Mouse (Mus musculus): Measurements from ENCODE around the gene Trip11. TPM values are rescaled to one million over a fixed set of nuclear protein-coding genes. Genes with fewer than 3 reads are reported as not detected.
"Not testable (repeated sequence)": the region's sequence is repeated elsewhere in the genome, so short reads cannot be mapped to it uniquely, and the experiment has no call there.

The Trip11 gene
- polyA plus RNA-seq (2016; fragmentation: Nextera tagmentation; extraction: Ambion mirVana): 14.6 and 20.0 TPM in 2 replicates

- under 1% methylated on average over 69 of the region's 69 CpGs for WGBS
- DNase-seq (ENCODE audit: low spot score): peak; percentile 86
- H3K27me3 ChIP-seq (ENCODE audit: low read depth, poor library complexity, severe bottlenecking): no peaks in the 10 kb centered on the region
- H3K9me3 ChIP-seq (replicated peaks): no peaks in the 10 kb centered on the region
- H3K27ac ChIP-seq: peak within 1 kb of the TSS; percentile 92
- peaks cover 17% of the 10 kb centered on the region for H3K4me1 ChIP-seq
- H3K4me3 ChIP-seq: peak within 1 kb of the TSS; percentile 96
- peaks cover 17% of the 10 kb centered on the region for H3K36me3 ChIP-seq
Measured at GRCm38 (mm10) chr12:101912626-101913490, at the start of gene Trip11. Gene Trip11, minus strand, starts transcription at chr12:101913267.

- not testable (repeated sequence) for H3K27ac ChIP-seq
Measured at GRCm38 (mm10) chr12:101958960-101959780, 46.1 kb upstream of the Trip11 start.

GRCm38 (mm10) chr12:101958556-101958955 is 45.5 kb upstream of the Trip11 start:
- H3K4me1 ChIP-seq: peaks cover 14% of the 10 kb centered on the region
- H3K9me3 ChIP-seq (replicated peaks): no peaks in the 10 kb centered on the region
- 66% methylated on average over 9 of the region's 9 CpGs for WGBS
- H3K4me3 ChIP-seq: peak overlapping the region; percentile 93
- no peak for DNase-seq (ENCODE audit: low spot score)
- peak overlapping the region; percentile 94 for H3K27ac ChIP-seq
- peaks cover 3% of the 10 kb centered on the region; the same call in 1 of the 2 replicates for H3K36me3 ChIP-seq
- no peaks in the 10 kb centered on the region for H3K27me3 ChIP-seq (ENCODE audit: low read depth, poor library complexity, severe bottlenecking)

More at GRCm38 (mm10) chr12:101958960-101959780, 46.1 kb upstream of the Trip11 start:
- Histone ChIP-seq H3K4me1 (peaks cover 14% of the 10 kb centered on the region), H3K4me3 (peak overlapping the region; percentile 93; the same call in 1 of the 2 replicates)
- H3K27me3 ChIP-seq (ENCODE audit: low read depth, poor library complexity, severe bottlenecking); H3K36me3 ChIP-seq; H3K9me3 ChIP-seq (replicated peaks); DNase-seq (ENCODE audit: low spot score): not testable (repeated sequence)
- 92% methylated on average over 5 of the region's 5 CpGs for WGBS

DNA sequence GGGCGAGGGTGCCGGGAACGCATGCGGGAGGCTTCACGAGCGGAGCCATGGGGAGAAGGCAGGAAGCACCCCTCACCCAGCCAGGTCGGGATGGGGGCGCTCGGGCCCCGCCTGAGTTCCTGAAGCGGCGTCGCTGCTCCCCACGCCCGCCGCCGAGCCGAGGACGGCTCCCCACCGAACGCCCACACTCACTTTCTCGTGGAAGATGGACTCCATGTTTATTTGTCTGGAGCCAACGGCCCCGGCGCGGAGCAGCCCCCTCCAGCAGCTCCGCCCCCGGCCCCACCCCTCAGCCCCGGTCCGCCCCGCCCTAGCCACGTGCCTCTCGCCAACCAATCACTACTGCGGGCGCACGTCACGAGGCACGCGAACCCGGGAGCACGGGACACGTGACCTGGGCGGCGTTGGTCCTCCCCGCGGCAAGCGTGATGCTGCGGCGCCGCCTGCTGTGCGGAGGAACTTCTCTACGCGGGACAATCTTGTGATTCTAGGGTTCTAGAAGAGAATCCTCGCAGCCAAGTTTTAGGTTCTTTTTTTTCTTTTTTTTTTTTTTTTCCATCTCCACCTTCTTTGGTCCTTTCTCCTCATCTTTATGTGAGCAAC is 45.0 kb upstream of the Trip11 start, which contains the start of gene Atxn3:
Gene Atxn3 (minus strand): TSS at position 305 of the 603 bp plus-strand sequence.
- Histone ChIP-seq H3K27ac (peak within 1 kb of the TSS; percentile 94), H3K4me1 (peaks cover 14% of the 10 kb centered on the region)
- under 1% methylated on average over 54 of the region's 54 CpGs for WGBS

DNA sequence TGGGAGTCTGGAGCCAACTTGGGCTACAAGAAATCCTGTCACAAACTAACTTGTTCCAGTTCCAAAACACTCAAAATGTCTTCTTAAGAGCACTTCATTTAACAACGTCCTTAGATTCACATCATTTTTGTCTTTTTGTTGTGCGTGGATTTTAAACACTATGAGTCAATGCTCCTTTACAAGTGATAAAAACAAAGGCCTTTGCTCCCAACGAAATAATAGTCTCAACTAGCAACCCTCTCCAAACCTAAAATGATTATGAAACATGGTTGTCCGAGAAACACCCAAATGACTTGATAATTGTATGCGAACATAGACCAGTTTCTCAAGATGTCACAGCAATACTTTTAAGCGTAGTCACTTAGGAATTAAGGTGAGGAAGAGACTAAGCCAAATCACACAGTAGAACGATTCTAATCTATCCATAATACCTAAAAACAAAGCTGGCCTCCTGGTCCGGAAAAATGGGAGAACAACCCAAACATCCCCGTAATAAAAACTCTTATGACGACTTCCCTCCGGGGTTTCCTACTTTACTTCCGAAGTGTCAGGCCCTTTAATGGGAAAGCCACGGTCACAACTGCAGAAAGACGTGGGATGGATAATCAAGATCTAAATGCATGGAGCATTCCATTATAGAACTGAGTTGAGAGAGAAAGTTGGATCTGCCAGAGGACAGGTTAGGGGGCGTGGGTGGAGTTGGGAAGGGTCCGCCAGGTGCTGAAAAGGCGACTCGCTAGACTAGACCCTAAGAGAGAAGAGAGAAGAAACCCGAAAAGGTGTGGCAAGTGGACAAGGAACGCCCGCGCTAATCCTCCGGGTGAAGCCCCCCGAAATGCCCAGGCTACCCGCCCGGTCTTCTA is 44.2 kb upstream of the Trip11 start:
- no peak for DNase-seq (ENCODE audit: low spot score)
- peak overlapping the region; percentile 93 for H3K4me3 ChIP-seq
- H3K27me3 ChIP-seq (ENCODE audit: low read depth, poor library complexity, severe bottlenecking): no peaks in the 10 kb centered on the region
- H3K4me1 ChIP-seq: peaks cover 14% of the 10 kb centered on the region
- WGBS: 13% methylated on average over 26 of the region's 26 CpGs
- H3K9me3 ChIP-seq (replicated peaks): no peaks in the 10 kb centered on the region
- peaks cover 3% of the 10 kb centered on the region; the same call in 1 of the 2 replicates for H3K36me3 ChIP-seq
- H3K27ac ChIP-seq: peak overlapping the region; percentile 94

More for the DNA sequence above, 45.0 kb upstream of the Trip11 start, which contains the start of gene Atxn3:
- H3K9me3 ChIP-seq (replicated peaks): no peaks in the 10 kb centered on the region
- H3K4me3 ChIP-seq: peak within 1 kb of the TSS; percentile 93
- peaks cover 3% of the 10 kb centered on the region; the same call in 1 of the 2 replicates for H3K36me3 ChIP-seq
- no peaks in the 10 kb centered on the region for H3K27me3 ChIP-seq (ENCODE audit: low read depth, poor library complexity, severe bottlenecking)
- DNase-seq (ENCODE audit: low spot score): peak; percentile 99

DNA sequence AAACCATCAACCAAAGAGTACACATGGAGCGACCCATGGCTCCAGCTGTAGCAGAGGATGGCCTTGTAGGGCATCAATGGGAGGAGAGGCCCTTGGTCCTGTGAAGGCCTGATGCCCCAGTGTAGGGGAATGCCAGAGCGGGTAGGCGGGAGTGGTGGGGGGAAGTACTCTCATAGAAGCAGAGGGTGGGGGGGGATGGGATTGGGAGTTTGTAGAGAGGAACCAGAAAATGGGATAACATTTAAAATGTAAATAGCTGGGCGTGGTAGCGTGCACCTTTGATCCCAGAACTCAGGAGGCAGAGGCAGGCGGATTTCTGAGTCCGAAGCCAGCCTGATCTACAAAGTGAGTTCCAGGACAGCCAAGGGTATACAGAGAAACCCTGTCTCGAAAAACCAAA is 42.8 kb upstream of the Trip11 start:
- not testable (repeated sequence) for H3K9me3 ChIP-seq (replicated peaks); H3K27ac ChIP-seq; H3K36me3 ChIP-seq; H3K4me3 ChIP-seq; H3K27me3 ChIP-seq (ENCODE audit: low read depth, poor library complexity, severe bottlenecking); DNase-seq (ENCODE audit: low spot score)
- H3K4me1 ChIP-seq: peaks cover 14% of the 10 kb centered on the region
- WGBS: 95% methylated on average over 8 of the region's 8 CpGs

DNA sequence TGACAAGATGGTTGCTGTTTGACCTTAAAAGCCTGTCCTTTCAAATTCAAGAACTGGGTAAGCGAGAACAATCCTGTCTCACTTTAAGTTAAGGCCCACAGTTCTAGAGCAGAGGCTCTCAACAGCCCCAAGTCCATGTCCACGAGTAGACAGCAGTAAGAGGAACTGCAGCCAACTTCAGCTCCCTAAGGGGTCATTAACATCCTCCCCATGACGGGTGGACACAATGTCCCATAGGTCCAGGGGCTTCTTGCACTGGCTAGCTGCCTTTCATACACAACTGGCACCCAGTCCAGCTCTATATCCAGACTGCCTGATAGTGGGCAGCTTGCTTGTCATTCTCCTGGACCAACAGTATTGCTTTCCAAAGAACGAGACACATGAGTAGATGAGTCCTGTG is 35.7 kb upstream of the Trip11 start:
- Histone ChIP-seq H3K36me3 (peaks cover 42% of the 10 kb centered on the region), H3K27ac (no peak overlapping the region), H3K27me3 (ENCODE audit: low read depth, poor library complexity, severe bottlenecking) (no peaks in the 10 kb centered on the region), H3K4me1 (no peaks in the 10 kb centered on the region), H3K4me3 (no peak overlapping the region), H3K9me3 (replicated peaks) (no peaks in the 10 kb centered on the region)
- no peak for DNase-seq (ENCODE audit: low spot score)
- WGBS: 84% methylated on average over 4 of the region's 4 CpGs

- Histone ChIP-seq H3K9me3 (replicated peaks) (no peaks in the 10 kb centered on the region), H3K27me3 (ENCODE audit: low read depth, poor library complexity, severe bottlenecking) (no peaks in the 10 kb centered on the region), H3K4me1 (no peaks in the 10 kb centered on the region), H3K27ac (no peak overlapping the region), H3K36me3 (peaks cover 46% of the 10 kb centered on the region), H3K4me3 (no peak overlapping the region)
- no peak for DNase-seq (ENCODE audit: low spot score)
- 91% methylated on average over 8 of the region's 8 CpGs for WGBS
Measured at GRCm38 (mm10) chr12:101947986-101948385, 34.9 kb upstream of the Trip11 start.

DNA sequence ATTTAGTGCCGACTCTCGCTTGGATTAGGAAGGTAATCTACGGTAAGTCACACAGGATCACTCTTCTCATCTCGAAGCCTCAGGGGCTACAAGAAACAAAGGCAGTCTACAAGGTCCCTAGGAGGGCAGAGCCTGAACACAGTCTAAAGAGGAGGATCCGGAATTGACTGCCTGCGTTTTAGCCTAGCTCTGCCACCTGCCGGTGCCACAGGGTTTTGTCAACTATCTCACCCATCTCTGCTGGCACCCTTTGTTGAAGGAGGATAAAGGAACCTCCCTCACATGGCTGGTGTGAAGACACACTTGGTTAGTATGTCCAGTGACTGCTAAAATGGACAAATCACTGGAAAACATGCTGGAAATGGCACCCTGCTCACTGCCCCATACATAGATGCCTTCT is 24.5 kb upstream of the Trip11 start:
- no peaks in the 10 kb centered on the region for H3K27me3 ChIP-seq (ENCODE audit: low read depth, poor library complexity, severe bottlenecking)
- no peak for DNase-seq (ENCODE audit: low spot score)
- no peaks in the 10 kb centered on the region for H3K9me3 ChIP-seq (replicated peaks)
- WGBS: 88% methylated on average over 7 of the region's 7 CpGs
- H3K27ac ChIP-seq: no peak overlapping the region
- H3K4me3 ChIP-seq: no peak overlapping the region
- peaks cover 87% of the 10 kb centered on the region for H3K36me3 ChIP-seq
- H3K4me1 ChIP-seq: no peaks in the 10 kb centered on the region

DNA sequence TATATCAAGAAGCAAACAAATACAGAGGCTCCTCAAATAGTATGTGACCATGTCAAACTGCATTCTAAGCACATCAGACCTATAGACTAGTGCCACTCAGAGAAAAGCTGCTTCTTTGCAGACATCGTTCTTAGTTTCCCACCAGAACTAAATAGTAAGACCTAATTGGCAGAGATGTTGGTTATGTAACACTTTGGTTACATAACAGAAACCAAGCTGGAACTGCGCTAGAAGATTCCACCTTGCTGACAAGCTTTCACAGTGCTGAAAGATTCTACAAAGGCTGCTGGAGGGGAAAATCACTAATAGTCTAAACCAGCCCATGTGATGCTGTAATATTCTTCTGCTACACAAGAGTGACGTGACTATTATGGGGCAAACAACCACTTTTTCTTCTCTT is 22.2 kb upstream of the Trip11 start:
- Histone ChIP-seq H3K27ac (no peak overlapping the region), H3K4me3 (no peak overlapping the region), H3K9me3 (replicated peaks) (no peaks in the 10 kb centered on the region), H3K36me3 (peaks cover 90% of the 10 kb centered on the region), H3K4me1 (no peaks in the 10 kb centered on the region), H3K27me3 (ENCODE audit: low read depth, poor library complexity, severe bottlenecking) (no peaks in the 10 kb centered on the region)
- no peak for DNase-seq (ENCODE audit: low spot score)
- WGBS: 92% methylated on average over 3 of the region's 3 CpGs

DNA sequence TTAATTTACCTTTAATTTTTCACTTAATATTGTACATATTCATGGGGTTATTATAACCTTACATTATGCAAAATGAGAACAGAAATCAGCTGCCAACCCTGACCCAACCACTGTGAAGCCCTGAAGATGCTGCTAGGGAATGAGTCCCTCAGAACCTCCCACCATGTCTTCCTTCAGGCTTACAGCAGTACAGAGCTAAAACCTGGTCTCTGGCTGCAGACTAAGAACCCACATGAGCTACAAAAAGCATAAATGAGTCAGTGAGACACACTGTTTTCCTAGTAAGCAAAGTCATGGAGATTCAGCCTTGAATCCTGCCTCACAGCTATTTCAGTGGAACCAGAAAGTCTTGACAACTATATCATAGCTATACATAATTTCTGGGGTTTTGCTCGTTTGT is 15.4 kb upstream of the Trip11 start:
- Histone ChIP-seq H3K36me3 (peaks cover 99% of the 10 kb centered on the region), H3K27me3 (ENCODE audit: low read depth, poor library complexity, severe bottlenecking) (no peaks in the 10 kb centered on the region), H3K4me3 (no peak overlapping the region), H3K27ac (no peak overlapping the region), H3K9me3 (replicated peaks) (no peaks in the 10 kb centered on the region), H3K4me1 (no peaks in the 10 kb centered on the region)
- DNase-seq (ENCODE audit: low spot score): no peak
- 90% methylated on average over 1 of the region's 1 CpGs for WGBS

DNA sequence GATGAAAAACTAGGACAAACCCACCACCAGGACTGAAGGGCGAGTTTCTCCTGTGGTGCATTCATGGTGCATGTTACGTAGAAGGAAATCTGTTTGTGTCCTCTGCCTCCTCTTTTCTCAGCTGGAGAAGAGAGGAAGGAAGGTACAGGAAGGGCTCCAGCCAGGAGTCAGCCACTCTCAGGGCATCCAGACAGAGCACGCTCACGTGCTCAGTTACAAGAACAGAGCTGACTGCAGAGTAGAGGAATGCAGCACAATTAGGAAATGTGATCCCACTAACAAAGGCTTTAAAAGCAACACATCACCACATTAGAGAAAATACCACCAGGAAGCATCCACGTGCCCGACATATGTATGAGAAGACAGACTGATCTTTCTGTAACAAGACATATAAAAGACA is 9.2 kb upstream of the Trip11 start:
- WGBS: 83% methylated on average over 6 of the region's 6 CpGs

More for the DNA sequence above, 9.2 kb upstream of the Trip11 start:
- no peak for DNase-seq (ENCODE audit: low spot score)
- Histone ChIP-seq H3K4me1 (no peaks in the 10 kb centered on the region), H3K27ac (no peak overlapping the region), H3K36me3 (peaks cover 52% of the 10 kb centered on the region), H3K9me3 (replicated peaks) (no peaks in the 10 kb centered on the region), H3K27me3 (ENCODE audit: low read depth, poor library complexity, severe bottlenecking) (no peaks in the 10 kb centered on the region), H3K4me3 (no peak overlapping the region)
